Mouse (Mus musculus) liver, embryonic 14.5 days (tissue): ENCODE measurements around the gene Il31ra.

ENCODE experiments used
- CTCF ChIP-seq: IDR thresholded peaks from 2 replicates; pipeline ENCODE4 v1.5.1; 2016; ENCODE audit warnings: antibody characterized with exemption, low read depth, control low read depth
- EP300 ChIP-seq: IDR thresholded peaks from 2 replicates; pipeline ENCODE4 v1.6.1; 2016; ENCODE audit warnings: antibody characterized with exemption, low read depth

GRCm38 (mm10) chr13:112511261-112511660 lies 82.9 kb downstream of the Il31ra start:
- TF ChIP-seq EP300 = no peak
- TF ChIP-seq CTCF = no peak
